Mouse (Mus musculus) thymus, adult 2 months (tissue): ENCODE results near the gene Dag1. TPM values are rescaled to one million over a fixed set of nuclear protein-coding genes. Genes with fewer than 3 reads are reported as not detected.

Experiments
- DNase-seq: peaks from one replicate; pipeline ENCODE4 v3.0.0; 2021
- H3K27ac ChIP-seq: fragments of 200-500 bp; 2 replicates; pipeline ENCODE4 v1.5.1; 2012; ENCODE audit warnings: low read length, control low read depth; ENCODE audit not compliant: control insufficient read depth, insufficient read depth
- H3K27me3 ChIP-seq: fragments of 200-500 bp; 2 replicates; pipeline ENCODE4 v1.6.1; 2012; ENCODE audit warnings: mild to moderate bottlenecking, low read length, moderate library complexity, mixed read lengths; ENCODE audit not compliant: control insufficient read depth, insufficient read depth
- H3K36me3 ChIP-seq: fragments of 200-500 bp; 2 replicates; pipeline ENCODE4 v1.6.1; 2012; ENCODE audit warnings: mild to moderate bottlenecking, low read length, moderate library complexity; ENCODE audit not compliant: control insufficient read depth, insufficient read depth
- H3K4me1 ChIP-seq: fragments of 200-500 bp; replicated peaks from 2 replicates; pipeline ENCODE4 v1.6.1; 2012; ENCODE audit warnings: low read length; ENCODE audit not compliant: control insufficient read depth, insufficient read depth
- H3K4me3 ChIP-seq: fragments of 200-500 bp; 2 replicates; pipeline ENCODE4 v1.5.1; 2012; ENCODE audit warnings: mild to moderate bottlenecking, low read length, control low read depth, moderate library complexity; ENCODE audit not compliant: control insufficient read depth, insufficient read depth
- CTCF ChIP-seq: fragments of 200-500 bp; IDR thresholded peaks from 2 replicates; pipeline ENCODE4 v1.5.1; 2012; ENCODE audit warnings: mild to moderate bottlenecking, control low read depth, low read length, moderate library complexity, borderline replicate concordance; ENCODE audit not compliant: control insufficient read depth, poor library complexity, insufficient read depth; ENCODE audit errors: extremely low read depth
- POLR2A ChIP-seq: fragments of 200-500 bp; IDR thresholded peaks from 2 replicates; pipeline ENCODE4 v1.6.1; 2012; ENCODE audit warnings: mild to moderate bottlenecking, low read length, control low read depth, moderate library complexity; ENCODE audit not compliant: control insufficient read depth, poor library complexity, insufficient read depth; ENCODE audit errors: extremely low read depth
- WGBS: fragments of 180-500 bp; shearing (Covaris S2); methylation state at CpG from one replicate; pipeline ENCODE4 v1.1.7; 2018; 5-methylcytosine and 5-hydroxymethylcytosine counted together
- polyA plus RNA-seq: library from polyadenylated mRNA; depleted of rRNA; stranded (reverse); fragments of >200 nt; gene quantifications from 2 replicates; pipeline ENCODE4 v1.2.3, GENCODE M21; 2012

Dag1 gene
- polyA plus RNA-seq, 1 experiment: 27.0 TPM

GRCm38 (mm10) chr9:108244984-108245383 lies 18.8 kb downstream of the Dag1 start:
- TF ChIP-seq CTCF (no peak), POLR2A (no peak)
- Histone ChIP-seq H3K36me3 (no peaks in the 10 kb centered on the region), H3K27me3 (no peaks in the 10 kb centered on the region), H3K4me1 (no peaks in the 10 kb centered on the region), H3K4me3 (no peak overlapping the region), H3K27ac (no peak overlapping the region)
- WGBS: 79% methylated on average over 3 of the region's 3 CpGs
- DNase-seq: no peak

DNA sequence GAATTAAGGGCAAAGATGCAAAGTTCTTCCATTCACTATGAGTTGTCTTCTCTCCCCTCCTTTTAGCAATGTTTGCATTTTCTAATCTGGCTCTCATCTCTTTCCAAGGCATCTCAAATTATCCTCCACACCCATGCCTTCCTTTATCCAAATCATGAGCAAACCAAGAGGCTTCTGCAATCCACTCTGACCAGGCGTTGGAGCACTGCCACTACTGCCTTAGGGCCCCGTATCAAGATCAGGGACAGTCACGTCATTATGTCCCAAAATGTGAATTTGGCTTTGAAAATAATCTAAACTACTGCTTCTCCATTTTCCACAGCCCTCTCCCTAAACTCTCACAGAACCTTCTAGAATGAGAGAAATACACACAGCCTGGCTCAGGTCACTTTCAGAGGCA lies 19.2 kb downstream of the Dag1 start:
- TF ChIP-seq CTCF: no peak
- no peak for TF ChIP-seq POLR2A
- H3K36me3 ChIP-seq: no peaks in the 10 kb centered on the region
- no peak overlapping the region for H3K4me3 ChIP-seq
- no peak overlapping the region for H3K27ac ChIP-seq
- H3K27me3 ChIP-seq: no peaks in the 10 kb centered on the region
- no peaks in the 10 kb centered on the region for H3K4me1 ChIP-seq
- no peak for DNase-seq
- WGBS: 97% methylated on average over 3 of the region's 3 CpGs

- Histone ChIP-seq H3K36me3 (no peaks in the 10 kb centered on the region), H3K27me3 (no peaks in the 10 kb centered on the region), H3K4me1 (peaks cover 3% of the 10 kb centered on the region; the same call in 1 of the 2 replicates), H3K27ac (no peak overlapping the region), H3K4me3 (no peak overlapping the region)
- no peak for DNase-seq
- TF ChIP-seq CTCF: no peak
- TF ChIP-seq POLR2A: no peak
- WGBS: 98% methylated on average over 5 of the region's 5 CpGs
Observed at GRCm38 (mm10) chr9:108239951-108240350, 23.8 kb downstream of the Dag1 start.

DNA sequence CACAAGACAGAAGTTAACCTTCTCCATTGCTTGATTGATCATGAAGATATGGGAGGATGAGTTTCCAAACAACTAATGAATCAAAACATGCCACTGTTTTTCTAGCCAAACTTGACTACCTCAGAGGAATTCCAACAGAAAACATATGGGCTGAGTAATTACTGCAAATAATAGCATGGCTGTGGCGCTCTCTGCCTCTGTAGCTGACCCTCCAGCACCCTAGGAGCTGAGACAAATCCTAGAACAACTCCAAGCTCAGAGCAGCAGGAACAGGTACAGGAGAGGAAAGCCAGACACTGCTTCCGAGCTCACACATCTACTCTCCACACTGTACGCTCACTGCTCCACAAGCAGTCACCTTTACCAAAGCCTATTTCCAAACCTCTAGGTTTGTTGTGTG lies 24.9 kb downstream of the Dag1 start:
- no peak overlapping the region for H3K4me3 ChIP-seq
- no peak for TF ChIP-seq CTCF
- no peak for TF ChIP-seq POLR2A
- H3K27ac ChIP-seq: no peak overlapping the region
- no peaks in the 10 kb centered on the region for H3K27me3 ChIP-seq
- H3K36me3 ChIP-seq: no peaks in the 10 kb centered on the region
- DNase-seq: no peak
- peaks cover 5% of the 10 kb centered on the region; the same call in 1 of the 2 replicates for H3K4me1 ChIP-seq
- WGBS: 98% methylated on average over 3 of the region's 3 CpGs

DNA sequence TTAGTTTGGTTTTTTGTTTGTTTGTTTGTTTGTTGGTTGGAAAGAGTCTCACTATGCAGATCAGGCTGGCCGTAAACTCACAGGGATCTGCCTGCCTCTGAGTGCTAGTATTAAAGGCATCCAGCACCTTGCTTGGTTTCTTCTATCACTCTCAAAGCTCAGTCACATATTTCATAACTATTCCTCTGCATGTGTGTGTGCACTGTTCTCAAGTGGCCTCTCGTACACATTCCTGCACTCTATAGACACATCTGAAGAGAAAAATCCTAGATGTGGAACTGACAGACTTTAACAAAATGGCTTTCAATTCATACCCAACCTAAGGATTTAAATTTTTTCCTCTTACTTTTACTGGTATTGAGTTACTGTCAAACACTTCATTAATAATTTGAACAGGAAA lies 25.4 kb downstream of the Dag1 start:
- DNase-seq: no peak
- H3K27me3 ChIP-seq: no peaks in the 10 kb centered on the region
- no peaks in the 10 kb centered on the region for H3K36me3 ChIP-seq
- H3K27ac ChIP-seq: no peak overlapping the region
- 99% methylated on average over 2 of the region's 2 CpGs for WGBS
- peaks cover 5% of the 10 kb centered on the region; the same call in 1 of the 2 replicates for H3K4me1 ChIP-seq
- no peak overlapping the region for H3K4me3 ChIP-seq
- no peak for TF ChIP-seq CTCF
- no peak for TF ChIP-seq POLR2A

- 99% methylated on average over 2 of the region's 2 CpGs for WGBS
- no peak for DNase-seq
- no peak overlapping the region for H3K4me3 ChIP-seq
- peaks cover 5% of the 10 kb centered on the region; the same call in 1 of the 2 replicates for H3K4me1 ChIP-seq
- no peaks in the 10 kb centered on the region for H3K27me3 ChIP-seq
- TF ChIP-seq CTCF (no peak), POLR2A (no peak)
- no peaks in the 10 kb centered on the region for H3K36me3 ChIP-seq
- H3K27ac ChIP-seq: no peak overlapping the region
Observed at GRCm38 (mm10) chr9:108234682-108235081, 29.1 kb downstream of the Dag1 start.

DNA sequence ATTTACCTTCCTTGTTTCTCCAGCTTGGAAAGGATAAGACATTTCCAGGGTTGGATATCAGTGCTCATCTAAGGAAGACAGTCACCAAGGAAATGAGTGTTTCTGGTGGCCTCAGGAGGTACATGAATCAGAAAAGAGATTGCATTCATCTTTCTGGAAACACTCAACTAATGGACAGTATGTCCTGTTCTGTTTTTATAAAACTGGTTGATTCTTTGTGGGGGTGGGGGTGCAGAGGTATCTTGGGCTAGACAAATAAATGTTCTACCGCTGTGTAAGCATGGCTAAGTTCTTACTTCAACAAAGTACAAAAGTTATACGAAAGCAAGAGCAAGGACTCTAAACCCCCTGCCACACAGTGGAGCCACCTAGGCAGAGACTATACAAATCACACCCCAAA lies 30.9 kb downstream of the Dag1 start:
- Histone ChIP-seq H3K27ac (no peak overlapping the region), H3K36me3 (no peaks in the 10 kb centered on the region), H3K4me3 (no peak overlapping the region), H3K4me1 (peaks cover 5% of the 10 kb centered on the region; the same call in 1 of the 2 replicates), H3K27me3 (no peaks in the 10 kb centered on the region)
- 98% methylated on average over 2 of the region's 2 CpGs for WGBS
- TF ChIP-seq POLR2A: no peak
- no peak for TF ChIP-seq CTCF
- no peak for DNase-seq
